Mouse (Mus musculus) lung, embryonic 15.5 days (tissue): ENCODE results near the gene Ubl4a. TPM values are rescaled to one million over a fixed set of nuclear protein-coding genes. Genes with fewer than 3 reads are reported as not detected.
"Not testable (repeated sequence)": the region's sequence is repeated elsewhere in the genome, so short reads cannot be mapped to it uniquely, and the experiment has no call there.

Experiments used
- ATAC-seq: fragments of 200-750 bp; cut with Nextera tagmentation; 2 replicates; pipeline ENCODE4 v1.8.0; 2017; ENCODE audit warnings: moderate number of reproducible peaks, borderline replicate concordance; ENCODE audit not compliant: low FRiP score, low TSS enrichment; ENCODE audit errors: extremely low read depth
- H3K27ac ChIP-seq: fragments of 300-500 bp; sonication (generic); 2 replicates; pipeline ENCODE4 v1.5.1; 2015; ENCODE audit warnings: moderate library complexity, mild to moderate bottlenecking, inconsistent platforms
- H3K27me3 ChIP-seq: fragments of 300-500 bp; sonication (generic); 2 replicates; pipeline ENCODE4 v1.6.1; 2015; ENCODE audit warnings: inconsistent platforms
- H3K36me3 ChIP-seq: fragments of 300-500 bp; sonication (generic); 2 replicates; pipeline ENCODE4 v1.6.1; 2015; ENCODE audit warnings: inconsistent platforms
- H3K4me1 ChIP-seq: fragments of 300-500 bp; sonication (generic); 2 replicates; pipeline ENCODE4 v1.6.1; 2015; ENCODE audit warnings: inconsistent platforms
- H3K4me2 ChIP-seq: fragments of 300-500 bp; sonication (generic); 2 replicates; pipeline ENCODE4 v1.6.1; 2015; ENCODE audit warnings: inconsistent platforms, mild to moderate bottlenecking, moderate library complexity
- H3K4me3 ChIP-seq: fragments of 300-500 bp; sonication (generic); 2 replicates; pipeline ENCODE4 v1.5.1; 2015; ENCODE audit warnings: mild to moderate bottlenecking, inconsistent platforms
- H3K9ac ChIP-seq: fragments of 300-500 bp; sonication (generic); 2 replicates; pipeline ENCODE4 v1.6.1; 2015; ENCODE audit warnings: inconsistent platforms
- H3K9me3 ChIP-seq: fragments of 300-500 bp; sonication (generic); 2 replicates; pipeline ENCODE4 v1.6.1; 2016; ENCODE audit warnings: inconsistent platforms
- WGBS: fragments of 180-500 bp; shearing (Covaris S2); methylation state at CpG from one replicate; pipeline ENCODE4 v1.1.7; 2015; 5-methylcytosine and 5-hydroxymethylcytosine counted together
- polyA plus RNA-seq: library from polyadenylated mRNA; unstranded; fragments of >200 nt; fragmentation: Nextera tagmentation; extraction: Ambion mirVana; gene quantifications from 2 replicates; pipeline ENCODE4 v1.2.1, GENCODE M21; 2015

The Ubl4a gene
- polyA plus RNA-seq = 83.2 and 84.1 TPM in 2 replicates

GRCm38 (mm10) chrX:74372888-74373549, at the start of gene Ubl4a, which contains the start of gene Slc10a3:
Ubl4a (minus strand) TSS chrX:74373218.
Slc10a3 (minus strand) TSS chrX:74373349.
- H3K4me1 ChIP-seq = peaks cover 3% of the 10 kb centered on the region; the same call in 1 of the 2 replicates
- peak; percentile 83 for ATAC-seq
- peak within 1 kb of the TSS; percentile 63 for H3K4me2 ChIP-seq
- no peak within 1 kb of the TSS for H3K27ac ChIP-seq
- H3K27me3 ChIP-seq = no peaks in the 10 kb centered on the region
- peak within 1 kb of the TSS; percentile 53 for H3K4me3 ChIP-seq
- no peaks in the 10 kb centered on the region for H3K36me3 ChIP-seq
- no peaks in the 10 kb centered on the region for H3K9me3 ChIP-seq
- H3K9ac ChIP-seq = peak within 1 kb of the TSS; percentile 57
- 10% methylated on average over 32 of the region's 32 CpGs for WGBS

- Histone ChIP-seq H3K4me2 (no peak overlapping the region), H3K27ac (no peak overlapping the region), H3K27me3 (no peaks in the 10 kb centered on the region), H3K4me3 (no peak overlapping the region), H3K36me3 (no peaks in the 10 kb centered on the region), H3K9ac (no peak overlapping the region), H3K4me1 (no peaks in the 10 kb centered on the region), H3K9me3 (no peaks in the 10 kb centered on the region)
- no peak for ATAC-seq
Measured at GRCm38 (mm10) chrX:74413377-74413776, 40.4 kb upstream of the Ubl4a start.

GRCm38 (mm10) chrX:74408340-74408739, 35.3 kb upstream of the Ubl4a start:
- no peak for ATAC-seq

GRCm38 (mm10) chrX:74400136-74400535, 27.1 kb upstream of the Ubl4a start:
- no peak overlapping the region for H3K9ac ChIP-seq
- no peaks in the 10 kb centered on the region for H3K4me1 ChIP-seq
- H3K36me3 ChIP-seq = no peaks in the 10 kb centered on the region
- WGBS = 72% methylated on average over 3 of the region's 3 CpGs
- no peak overlapping the region for H3K27ac ChIP-seq
- no peak overlapping the region for H3K4me3 ChIP-seq
- no peaks in the 10 kb centered on the region for H3K9me3 ChIP-seq
- no peak overlapping the region for H3K4me2 ChIP-seq
- no peak for ATAC-seq
- H3K27me3 ChIP-seq = no peaks in the 10 kb centered on the region

More at GRCm38 (mm10) chrX:74408340-74408739, 35.3 kb upstream of the Ubl4a start:
- 44% methylated on average over 2 of the region's 2 CpGs for WGBS
- Histone ChIP-seq H3K4me1 (no peaks in the 10 kb centered on the region), H3K4me3 (no peak overlapping the region), H3K27me3 (no peaks in the 10 kb centered on the region), H3K9me3 (no peaks in the 10 kb centered on the region), H3K36me3 (no peaks in the 10 kb centered on the region), H3K27ac (no peak overlapping the region), H3K4me2 (no peak overlapping the region), H3K9ac (no peak overlapping the region)

- no peaks in the 10 kb centered on the region for H3K27me3 ChIP-seq
- no peaks in the 10 kb centered on the region for H3K36me3 ChIP-seq
- 0 out of 2 replicates have a peak, but pooled peaks cover 5% of the 10 kb centered on the region for H3K4me1 ChIP-seq
- peak within 1 kb of the TSS; percentile 81 for H3K27ac ChIP-seq
- ATAC-seq = peak; percentile 100
- H3K9ac ChIP-seq = peak within 1 kb of the TSS; percentile 72
- H3K4me3 ChIP-seq = peak within 1 kb of the TSS; percentile 56
- H3K4me2 ChIP-seq = peak within 1 kb of the TSS; percentile 63
- H3K9me3 ChIP-seq = no peaks in the 10 kb centered on the region
- WGBS = 18% methylated on average over 27 of the region's 30 CpGs
Measured at GRCm38 (mm10) chrX:74392535-74393443, 19.8 kb upstream of the Ubl4a start, which contains the start of the genes Fam3a and Ikbkg. Fam3a (minus strand) TSS chrX:74393272. Ikbkg (plus strand) TSS chrX:74393290.

- H3K27me3 ChIP-seq = no peaks in the 10 kb centered on the region
- ATAC-seq = no peak
- H3K9me3 ChIP-seq = no peaks in the 10 kb centered on the region
- H3K4me3 ChIP-seq = no peak overlapping the region
- no peak overlapping the region for H3K27ac ChIP-seq
- H3K4me1 ChIP-seq = 0 out of 2 replicates have a peak, but pooled peaks cover 5% of the 10 kb centered on the region
- no peak overlapping the region for H3K4me2 ChIP-seq
- H3K9ac ChIP-seq = no peak overlapping the region
- H3K36me3 ChIP-seq = 0 out of 2 replicates have a peak, but pooled peaks cover 3% of the 10 kb centered on the region
Measured at GRCm38 (mm10) chrX:74388153-74388552, 15.1 kb upstream of the Ubl4a start.

GRCm38 (mm10) chrX:74384451-74384850, 11.4 kb upstream of the Ubl4a start:
- Histone ChIP-seq H3K36me3 (0 out of 2 replicates have a peak, but pooled peaks cover 3% of the 10 kb centered on the region), H3K4me2 (no peak overlapping the region), H3K4me3 (no peak overlapping the region), H3K9me3 (no peaks in the 10 kb centered on the region), H3K4me1 (no peaks in the 10 kb centered on the region), H3K27me3 (no peaks in the 10 kb centered on the region), H3K9ac (no peak overlapping the region), H3K27ac (no peak overlapping the region)
- WGBS = 67% methylated on average over 2 of the region's 2 CpGs
- no peak for ATAC-seq

GRCm38 (mm10) chrX:74368209-74368909, 4.7 kb downstream of the Ubl4a start:
- ATAC-seq = peak; percentile 86
- Histone ChIP-seq H3K9me3 (no peaks in the 10 kb centered on the region), H3K27ac (peak overlapping the region; percentile 71), H3K36me3 (peaks cover 2% of the 10 kb centered on the region; the same call in 1 of the 2 replicates), H3K27me3 (no peaks in the 10 kb centered on the region), H3K4me3 (peak overlapping the region; percentile 59), H3K4me1 (peaks cover 9% of the 10 kb centered on the region; the same call in 1 of the 2 replicates), H3K9ac (peak overlapping the region; percentile 75), H3K4me2 (peak overlapping the region; percentile 66)
- WGBS = 29% methylated on average over 41 of the region's 49 CpGs

GRCm38 (mm10) chrX:74367512-74367911, 5.5 kb downstream of the Ubl4a start:
- 50% methylated on average over 10 of the region's 10 CpGs for WGBS

GRCm38 (mm10) chrX:74359171-74359570, 13.8 kb downstream of the Ubl4a start:
- no peak overlapping the region for H3K27ac ChIP-seq
- H3K4me3 ChIP-seq = no peak overlapping the region
- H3K9ac ChIP-seq = no peak overlapping the region
- 38% methylated on average over 11 of the region's 11 CpGs for WGBS
- no peaks in the 10 kb centered on the region for H3K9me3 ChIP-seq
- no peak for ATAC-seq
- no peaks in the 10 kb centered on the region for H3K4me1 ChIP-seq
- no peaks in the 10 kb centered on the region for H3K36me3 ChIP-seq
- H3K4me2 ChIP-seq = no peak overlapping the region
- no peaks in the 10 kb centered on the region for H3K27me3 ChIP-seq

More at GRCm38 (mm10) chrX:74367512-74367911, 5.5 kb downstream of the Ubl4a start:
- Histone ChIP-seq H3K9ac (peak overlapping the region; percentile 75), H3K4me1 (peaks cover 9% of the 10 kb centered on the region; the same call in 1 of the 2 replicates), H3K36me3 (peaks cover 2% of the 10 kb centered on the region; the same call in 1 of the 2 replicates), H3K4me3 (peak overlapping the region; percentile 59), H3K27ac (no peak overlapping the region), H3K4me2 (peak overlapping the region; percentile 66), H3K27me3 (no peaks in the 10 kb centered on the region), H3K9me3 (no peaks in the 10 kb centered on the region)
- ATAC-seq = no peak

- H3K4me2 ChIP-seq, H3K4me1 ChIP-seq, H3K36me3 ChIP-seq, ATAC-seq, H3K9me3 ChIP-seq, H3K4me3 ChIP-seq, H3K27me3 ChIP-seq, H3K27ac ChIP-seq, H3K9ac ChIP-seq: not testable (repeated sequence)
- WGBS = 85% methylated on average over 3 of the region's 3 CpGs
Measured at GRCm38 (mm10) chrX:74357069-74357468, 15.9 kb downstream of the Ubl4a start.
